Mouse (Mus musculus): ENCODE measurements around the gene Trim65.

DNA sequence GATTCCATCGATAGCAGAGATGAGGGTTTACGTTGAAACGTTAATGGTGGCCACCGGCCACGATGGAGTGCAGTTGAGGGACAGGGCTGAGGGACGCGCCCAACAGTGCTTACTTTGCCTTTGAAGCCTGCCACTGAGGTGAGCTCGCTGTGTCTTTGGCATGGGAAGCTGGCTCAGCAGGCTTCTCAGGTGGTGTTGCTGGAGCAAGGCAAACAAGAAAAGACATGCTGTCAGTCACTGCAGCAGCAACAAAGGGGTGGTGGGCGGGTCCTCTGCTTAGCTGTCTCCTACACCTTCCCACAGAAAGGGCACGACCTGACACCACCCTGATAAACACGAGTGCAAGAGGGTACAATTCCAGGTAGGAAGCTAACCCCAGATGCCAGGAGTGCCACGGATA, 30.4 kb upstream of the Trim65 start:
- TF ChIP-seq POLR2A (IDR thresholded peaks at IDR 0.05; ENCODE audit: extremely low read depth, insufficient read depth, low read length) = no peak
- no peak for TF ChIP-seq CTCF (IDR thresholded peaks at IDR 0.05; ENCODE audit: extremely low read depth, insufficient read depth, low read length)
